Mouse (Mus musculus) mesoderm, embryonic 11.5 days (tissue): Measurements from ENCODE around the gene Ctf1.

ENCODE experiments used
- DNase-seq: peaks from one replicate; pipeline ENCODE4 v3.0.0-alpha.2; 2012; ENCODE audit warnings: low read depth, low spot score

Gene Ctf1

DNA sequence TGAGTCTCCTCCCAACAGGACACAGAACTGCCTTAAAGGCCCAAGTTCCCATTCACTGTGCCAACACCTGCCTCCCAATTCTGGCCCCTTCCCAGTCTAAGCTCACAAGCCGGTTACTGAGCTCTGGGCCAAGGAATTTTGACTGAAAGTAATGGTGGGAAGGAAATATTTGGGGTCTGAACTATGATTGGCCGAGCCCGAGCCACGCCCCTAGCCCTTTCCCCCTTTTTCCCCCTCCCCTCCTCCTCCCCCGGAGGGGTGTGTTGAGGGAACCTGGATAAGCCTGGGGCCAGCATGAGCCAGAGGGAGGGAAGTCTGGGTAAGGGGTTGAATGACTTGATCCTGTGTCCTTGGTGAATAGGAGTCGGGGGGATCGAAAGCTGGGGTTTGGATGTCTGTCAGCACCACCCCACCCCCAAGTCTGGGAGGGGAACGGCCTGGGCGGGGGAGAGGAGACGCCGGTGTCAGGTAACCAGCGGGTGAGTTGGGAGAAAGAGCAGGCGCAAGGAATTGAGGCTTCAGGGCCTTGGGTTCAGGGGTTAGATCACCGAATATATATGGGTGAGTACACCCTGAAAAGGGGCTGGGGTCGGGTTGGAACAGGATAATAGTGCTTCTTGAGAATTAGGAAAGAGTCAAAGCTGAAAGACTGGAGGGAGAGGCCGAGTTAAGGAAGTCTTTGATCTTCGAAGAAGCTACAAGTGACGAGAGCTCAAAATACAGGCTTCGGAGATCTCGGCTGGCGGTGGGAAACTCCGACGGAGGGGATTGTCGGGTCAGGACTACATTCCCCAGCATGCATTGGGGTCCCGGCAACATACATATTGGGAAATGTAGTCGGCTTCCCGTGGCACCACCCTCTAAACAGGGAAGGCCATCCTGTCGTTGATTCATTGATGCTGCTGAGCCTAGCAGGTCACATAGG lies at the start of gene Ctf1:
TSS of gene Ctf1 (plus strand) at position 276 of the 925 bp plus-strand sequence.
- peak; percentile 84 for DNase-seq

DNA sequence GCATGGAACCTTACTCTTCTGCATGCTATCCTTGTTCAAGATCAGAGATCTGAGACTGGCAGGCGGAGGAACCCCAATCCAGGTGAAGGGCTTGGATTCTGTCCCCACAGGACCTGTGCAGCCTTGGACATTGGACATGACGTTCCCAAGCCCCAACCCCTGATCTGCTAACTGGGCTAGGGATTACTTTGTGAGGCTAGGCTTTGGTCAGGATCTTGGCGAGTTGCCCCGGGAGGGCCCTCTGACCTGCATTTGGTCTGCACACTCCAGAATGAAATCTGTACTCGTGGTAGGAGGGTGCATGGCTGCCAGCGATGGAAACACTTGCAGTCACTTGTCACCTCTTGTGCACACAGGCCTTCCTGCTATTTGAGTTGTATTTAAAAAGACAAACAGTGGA lies 49.6 kb upstream of the Ctf1 start:
- DNase-seq, result no peak

DNA sequence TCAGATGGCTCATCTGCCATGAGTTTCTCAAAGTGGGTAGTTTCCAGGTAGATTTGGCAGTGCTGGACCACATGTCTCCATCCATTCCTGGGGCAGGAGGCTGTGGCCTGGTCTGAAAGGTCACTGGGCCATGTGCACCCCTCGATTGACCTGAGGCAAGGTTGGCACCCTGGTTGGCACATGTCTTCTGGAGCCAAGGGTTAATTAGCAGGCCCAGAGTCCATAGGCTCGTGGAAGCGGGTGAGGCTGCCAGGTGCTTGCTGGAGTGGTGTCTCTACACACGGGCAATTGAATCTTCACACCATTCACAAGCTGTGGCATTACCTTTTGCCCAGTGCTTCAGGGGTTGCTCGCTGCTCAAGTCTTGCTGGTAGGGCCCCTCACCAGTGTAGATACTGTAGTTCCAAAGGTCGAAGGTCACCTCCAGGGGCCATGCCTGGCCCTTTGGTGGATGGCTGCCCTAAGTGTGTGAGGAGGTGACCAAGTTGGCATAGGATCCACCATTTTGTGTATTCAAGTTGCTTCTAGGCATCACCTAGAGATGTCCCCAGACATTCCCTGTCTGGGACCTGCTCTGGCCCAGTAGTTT lies 46.4 kb upstream of the Ctf1 start:
- no peak for DNase-seq

DNA sequence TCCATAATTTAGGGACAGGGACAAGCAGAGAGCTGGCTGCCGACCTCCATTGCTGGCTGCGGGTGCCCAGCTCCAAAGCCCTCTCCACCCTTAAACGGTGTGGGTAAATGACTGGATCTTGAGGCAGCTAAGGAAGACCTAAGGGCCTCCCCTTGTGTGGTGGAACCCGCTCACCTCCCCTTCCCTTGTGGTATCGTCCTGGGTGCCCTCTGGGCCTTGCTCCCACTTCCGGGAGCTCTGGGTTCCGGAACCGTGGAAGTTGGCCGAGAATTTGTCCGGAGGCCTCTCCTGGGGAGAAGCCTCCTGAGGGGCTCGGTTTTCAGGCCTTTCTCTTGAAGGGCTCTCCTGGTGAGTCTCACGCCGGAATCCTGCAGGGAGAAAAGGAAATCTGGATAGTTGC lies 45.9 kb upstream of the Ctf1 start:
- DNase-seq, result no peak

DNA sequence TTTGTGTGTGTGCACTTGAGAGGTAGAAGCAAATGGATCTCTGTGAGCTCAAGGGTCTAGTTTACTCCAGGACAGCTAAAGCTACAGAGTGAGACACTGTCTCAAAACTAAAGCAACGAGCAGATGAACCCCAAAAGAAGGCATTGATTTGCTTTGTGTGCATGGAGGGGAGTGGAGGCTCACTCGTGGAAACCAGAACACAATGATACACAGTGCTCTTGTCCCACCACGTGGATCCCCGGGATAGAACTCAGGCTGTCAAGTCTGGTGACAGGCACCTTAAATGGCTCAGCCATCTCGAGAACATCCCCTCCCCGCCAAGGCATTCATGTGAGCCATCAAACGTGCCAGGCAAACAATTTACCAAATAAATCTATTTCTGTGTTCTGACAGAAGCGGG lies 45.4 kb upstream of the Ctf1 start:
- DNase-seq, result no peak

DNA sequence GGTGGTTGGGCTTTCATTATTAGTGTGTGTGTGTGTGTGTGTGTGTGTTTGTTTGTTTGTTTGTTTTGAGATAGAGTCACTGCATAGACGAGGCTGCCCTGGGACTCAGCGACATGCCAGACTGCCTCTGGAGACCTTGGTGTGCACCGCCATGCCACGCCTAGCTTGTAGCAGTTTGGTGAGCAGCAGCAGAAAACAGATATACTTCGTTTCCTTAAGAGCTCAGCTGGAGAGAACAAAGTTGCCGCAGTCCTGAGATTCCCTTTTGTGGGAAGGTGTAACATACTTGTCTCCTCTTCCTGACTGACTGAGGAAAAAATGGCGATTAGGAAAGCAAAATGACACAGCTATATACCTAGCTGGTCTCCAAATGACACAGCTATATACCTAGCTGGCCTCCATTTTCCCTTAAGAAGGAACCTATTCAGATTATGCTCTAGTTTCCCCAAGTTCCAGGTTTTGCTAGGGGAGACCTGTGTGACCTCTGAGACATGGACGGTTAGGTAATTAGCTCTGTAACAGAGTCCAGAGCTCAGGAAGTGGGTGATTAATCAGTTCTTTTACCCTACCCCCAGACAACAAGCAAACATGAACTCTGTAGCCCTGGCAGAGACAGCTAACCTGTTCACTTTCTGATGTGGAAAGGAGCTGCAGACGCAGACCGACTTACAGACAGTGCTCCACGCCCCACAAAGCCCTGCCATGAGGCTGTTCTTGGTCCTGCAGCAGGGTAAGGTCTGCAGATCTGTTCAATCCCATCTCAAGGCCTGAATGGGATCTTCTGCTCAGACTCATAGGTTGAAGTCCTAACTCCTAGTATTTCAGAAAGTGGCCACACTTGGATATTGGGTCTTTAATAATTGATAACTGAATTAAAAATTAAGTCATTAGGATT lies 40.4 kb upstream of the Ctf1 start:
- DNase-seq, result no peak

DNA sequence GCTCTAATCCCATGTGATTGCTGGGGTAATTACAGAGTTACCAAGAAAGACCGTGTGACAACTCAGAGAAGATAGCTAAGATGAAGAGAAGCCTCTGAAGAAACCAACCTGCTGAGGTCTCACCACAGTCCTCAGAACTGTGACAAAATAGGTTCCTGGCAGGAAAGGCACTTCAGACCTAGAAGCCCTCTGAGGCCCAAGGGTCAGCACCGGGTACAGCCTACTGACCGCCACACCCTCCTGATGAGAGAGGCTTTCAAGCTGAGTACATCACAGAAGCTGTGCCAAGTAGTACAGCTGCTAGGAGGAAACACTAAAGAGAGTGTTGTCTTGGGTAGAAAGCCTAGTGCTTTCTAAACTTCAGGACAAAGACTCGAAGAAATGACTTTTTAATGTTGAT lies 39.8 kb upstream of the Ctf1 start:
- no peak for DNase-seq

DNA sequence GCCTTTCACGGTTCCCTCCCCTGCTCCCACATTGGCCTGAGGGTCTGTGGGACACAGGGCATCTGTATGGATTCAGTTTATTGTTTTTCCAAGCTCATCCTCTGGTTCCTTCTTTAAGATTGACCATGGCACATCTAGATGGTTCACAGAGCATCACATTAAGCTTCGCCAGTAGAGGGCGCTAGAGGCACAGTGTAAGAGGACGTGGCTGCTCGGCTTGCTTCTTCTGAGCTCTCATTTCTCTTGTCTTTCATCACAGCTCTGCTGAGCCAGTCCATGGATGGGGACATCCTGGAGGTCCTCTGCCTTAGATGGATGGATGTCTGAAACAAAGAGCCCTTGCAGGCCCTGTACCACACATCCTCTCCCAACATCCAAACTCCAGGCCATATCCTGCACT lies 37.6 kb upstream of the Ctf1 start:
- peak; percentile 92 for DNase-seq

DNA sequence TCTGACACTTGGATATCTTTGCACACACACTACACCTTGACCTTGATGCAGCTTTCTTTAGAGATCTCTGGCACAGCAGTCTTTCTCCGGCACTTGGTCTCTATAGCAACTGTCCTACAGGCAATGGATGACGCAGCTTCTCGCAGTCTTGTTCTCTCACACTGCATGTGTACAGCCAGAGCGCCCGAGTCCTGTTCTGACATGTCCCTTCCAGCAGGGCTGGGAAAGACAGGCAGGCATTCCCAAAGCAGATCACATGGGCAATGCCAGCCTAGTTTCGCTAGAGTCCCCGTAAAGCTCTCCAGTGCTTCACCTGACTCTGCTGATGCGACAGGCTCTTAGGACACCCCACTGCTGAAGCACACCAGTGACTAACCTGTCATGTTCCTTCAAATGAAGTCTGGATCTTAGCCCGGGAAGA lies 37.1 kb upstream of the Ctf1 start:
- no peak for DNase-seq

DNA sequence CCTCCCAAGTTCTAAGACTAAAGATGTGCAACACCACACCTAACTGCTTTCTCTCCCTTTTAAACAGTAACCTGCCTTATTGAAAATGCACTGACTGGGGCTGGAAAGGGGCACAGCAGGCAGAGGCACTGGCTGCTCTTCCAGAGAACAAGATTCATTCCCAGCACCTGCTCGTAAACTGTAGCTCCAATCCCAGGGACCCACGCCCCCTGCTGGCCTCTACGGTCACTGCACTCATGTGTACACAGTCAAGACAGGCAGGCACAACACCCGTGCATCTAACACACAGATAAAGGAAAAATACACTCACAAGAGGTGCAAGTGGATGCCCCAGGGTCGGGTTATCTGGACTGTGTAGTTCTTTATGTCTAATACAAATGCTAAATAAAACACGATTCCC lies 35.5 kb upstream of the Ctf1 start:
- DNase-seq, result peak; percentile 57

DNA sequence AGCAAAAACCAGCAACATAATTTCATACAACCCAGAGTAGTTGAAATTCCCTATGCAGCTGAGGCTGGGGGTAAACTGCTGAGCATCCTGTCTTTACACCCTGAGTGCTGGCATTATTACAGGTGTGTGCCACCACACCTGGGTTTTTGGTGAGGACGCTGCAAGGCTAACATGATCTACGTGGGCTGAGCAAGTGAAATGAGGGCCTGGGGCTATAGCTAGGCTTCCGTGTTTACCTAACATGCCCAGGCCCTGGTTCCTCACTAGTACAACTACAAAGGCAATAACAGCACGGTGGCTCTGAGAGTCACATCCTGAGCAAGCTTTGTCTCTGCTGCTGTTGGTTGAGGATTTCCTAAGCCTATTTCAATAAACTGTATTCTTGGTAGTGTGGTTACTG lies 34.9 kb upstream of the Ctf1 start:
- no peak for DNase-seq

DNA sequence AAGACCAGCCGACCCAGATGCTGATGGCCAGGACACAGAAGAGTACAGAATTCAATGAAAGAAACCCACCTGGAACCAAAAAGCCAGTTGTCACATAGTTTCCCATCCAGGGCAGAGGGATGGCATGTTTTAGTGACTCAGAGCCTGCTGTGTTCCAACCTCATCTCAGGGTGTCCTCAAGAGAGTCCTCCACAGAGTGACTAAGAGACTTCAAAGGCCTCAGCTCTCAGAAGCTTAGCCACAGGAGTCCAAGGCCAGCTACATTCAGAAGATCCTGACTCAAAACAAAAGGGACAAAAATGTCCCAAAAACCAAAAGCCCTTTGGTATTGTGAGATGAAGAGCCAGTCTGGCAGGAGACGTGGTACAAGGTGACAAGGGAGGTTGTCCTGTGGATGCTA lies 33.7 kb upstream of the Ctf1 start:
- no peak for DNase-seq

DNA sequence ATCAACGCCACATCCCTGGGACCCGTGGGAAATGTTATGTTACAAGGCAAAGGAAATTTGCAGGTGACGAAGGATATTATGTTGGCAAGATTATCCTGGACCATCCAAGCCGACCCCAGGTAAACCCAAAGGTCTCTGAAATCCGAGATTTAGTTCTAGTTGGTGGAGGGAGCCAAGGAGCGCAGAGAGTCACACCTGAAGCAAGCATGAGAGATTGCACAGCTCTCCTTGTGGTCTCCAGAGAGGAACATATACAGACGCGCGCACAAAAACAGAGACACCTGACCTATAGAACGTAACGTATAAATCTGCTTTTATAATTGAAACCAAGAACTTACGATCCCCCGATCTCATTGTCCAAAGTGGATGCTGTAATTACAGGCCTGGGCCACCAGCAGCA lies 32.0 kb upstream of the Ctf1 start:
- no peak for DNase-seq

DNA sequence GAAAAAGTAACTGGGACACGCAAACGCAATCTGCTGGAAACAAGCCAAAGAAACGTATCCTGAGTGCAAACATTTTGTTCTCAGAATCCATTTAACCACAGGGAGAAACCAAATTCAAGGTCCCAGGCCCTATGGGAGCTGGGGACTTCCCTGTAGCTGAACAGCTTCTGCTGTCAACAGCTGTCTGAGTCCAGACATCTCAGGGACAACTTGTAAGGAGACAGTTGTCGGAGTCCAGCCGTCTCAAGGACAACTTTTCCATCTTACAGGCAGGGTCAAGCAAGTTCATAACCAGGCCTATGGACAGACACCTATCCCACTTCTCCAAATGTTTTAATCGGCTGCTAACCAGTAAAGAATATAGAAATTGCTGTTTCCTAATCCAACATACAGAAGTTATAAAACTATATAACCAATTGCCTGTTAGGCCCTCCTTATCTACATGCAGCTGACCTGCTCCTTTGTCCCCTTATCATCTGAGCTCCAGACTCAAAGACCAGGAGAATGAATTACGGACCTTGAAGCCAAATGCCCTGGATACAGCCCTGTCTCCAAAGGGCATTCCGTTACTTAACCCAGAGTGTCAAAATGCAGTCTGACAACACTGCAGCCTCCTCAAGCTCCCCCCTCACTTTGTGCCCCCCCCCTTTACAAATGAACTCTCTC lies 30.5 kb upstream of the Ctf1 start:
- no peak for DNase-seq

DNA sequence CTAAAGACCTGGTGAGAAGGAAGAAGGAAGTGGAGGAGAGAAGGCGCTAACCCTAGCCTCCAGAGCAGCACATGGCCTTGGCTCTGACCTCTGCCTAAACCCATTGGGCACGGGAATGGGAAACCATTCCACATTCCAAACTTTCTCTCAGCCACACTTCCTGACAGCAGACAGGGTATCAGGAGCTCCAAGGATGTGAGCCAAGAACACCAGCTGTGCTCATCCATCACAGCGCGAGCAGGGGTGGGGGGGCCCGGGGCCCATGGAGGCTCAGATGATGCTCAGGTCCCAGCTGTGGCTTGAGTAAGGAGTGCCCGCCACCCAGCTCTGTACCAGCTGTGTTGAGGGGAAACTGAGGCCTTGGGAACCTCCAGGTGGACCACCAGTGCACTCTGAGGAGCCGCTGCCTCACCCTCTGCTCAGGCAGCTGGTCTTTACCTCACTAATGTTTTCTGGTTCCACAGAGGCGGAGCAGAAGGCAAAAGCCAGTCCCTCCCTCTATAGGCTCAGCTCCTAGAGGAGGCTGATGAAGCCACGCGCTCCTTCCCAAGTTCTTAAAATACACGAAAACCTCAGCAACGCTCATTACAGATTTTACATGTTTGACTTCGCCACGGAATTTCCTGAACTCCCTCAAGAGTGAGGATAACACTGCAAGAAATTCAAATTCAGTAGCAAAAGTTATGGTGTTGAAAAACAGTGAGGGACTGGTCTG lies 27.1 kb upstream of the Ctf1 start:
- peak; percentile 49 for DNase-seq

DNA sequence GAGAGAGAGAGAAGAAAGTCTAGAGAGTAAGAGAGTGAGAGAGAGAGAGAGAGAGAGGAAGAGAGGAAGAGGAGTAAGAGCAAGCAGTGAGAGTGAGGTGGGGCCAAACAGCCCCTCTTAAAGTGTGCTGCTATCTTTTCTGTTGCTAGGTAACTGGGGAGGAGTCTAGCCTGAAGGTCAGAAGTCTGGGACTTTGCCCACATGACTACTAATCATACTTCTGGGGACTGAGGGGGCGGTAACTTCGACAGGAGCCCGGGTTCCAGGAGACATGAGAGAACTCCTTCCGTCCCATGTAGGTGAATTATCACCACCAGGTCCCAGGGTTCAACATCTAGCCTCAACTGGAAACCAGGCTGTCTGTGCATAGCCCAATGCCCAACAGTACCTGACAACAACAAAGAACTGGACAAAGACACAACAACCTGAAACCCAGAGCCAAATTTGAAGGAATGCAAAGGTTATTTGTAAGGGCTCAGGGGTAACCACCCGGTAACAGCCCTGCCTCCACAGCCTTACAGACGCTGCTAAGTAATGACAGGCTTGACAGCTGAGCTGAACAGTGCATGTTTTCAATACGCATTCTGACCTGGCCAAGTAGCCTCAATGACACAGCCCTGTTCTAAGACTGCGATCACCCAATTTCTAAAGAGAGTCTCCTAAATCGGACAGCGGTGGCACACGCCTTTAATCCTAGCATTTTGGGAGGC lies 25.6 kb upstream of the Ctf1 start:
- no peak for DNase-seq

DNA sequence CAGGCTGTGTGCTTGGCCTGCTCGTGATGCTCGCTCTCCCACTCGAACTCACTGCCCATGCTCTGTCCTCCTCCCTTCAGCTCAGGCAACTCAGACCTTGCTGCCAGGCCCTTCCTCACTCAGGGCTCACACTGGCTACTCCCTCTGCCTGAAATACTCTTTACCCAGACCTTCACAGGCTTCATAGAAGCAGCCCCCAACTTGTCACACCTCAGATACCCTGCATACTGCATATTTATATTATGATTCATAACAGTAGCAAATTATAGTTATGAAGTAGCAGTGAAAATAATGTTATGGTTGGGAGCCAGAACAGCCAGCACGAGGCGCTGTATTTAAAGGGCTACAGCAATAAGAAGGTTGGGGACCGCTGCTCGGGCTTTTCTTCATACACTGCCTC lies 23.6 kb upstream of the Ctf1 start:
- no peak for DNase-seq

DNA sequence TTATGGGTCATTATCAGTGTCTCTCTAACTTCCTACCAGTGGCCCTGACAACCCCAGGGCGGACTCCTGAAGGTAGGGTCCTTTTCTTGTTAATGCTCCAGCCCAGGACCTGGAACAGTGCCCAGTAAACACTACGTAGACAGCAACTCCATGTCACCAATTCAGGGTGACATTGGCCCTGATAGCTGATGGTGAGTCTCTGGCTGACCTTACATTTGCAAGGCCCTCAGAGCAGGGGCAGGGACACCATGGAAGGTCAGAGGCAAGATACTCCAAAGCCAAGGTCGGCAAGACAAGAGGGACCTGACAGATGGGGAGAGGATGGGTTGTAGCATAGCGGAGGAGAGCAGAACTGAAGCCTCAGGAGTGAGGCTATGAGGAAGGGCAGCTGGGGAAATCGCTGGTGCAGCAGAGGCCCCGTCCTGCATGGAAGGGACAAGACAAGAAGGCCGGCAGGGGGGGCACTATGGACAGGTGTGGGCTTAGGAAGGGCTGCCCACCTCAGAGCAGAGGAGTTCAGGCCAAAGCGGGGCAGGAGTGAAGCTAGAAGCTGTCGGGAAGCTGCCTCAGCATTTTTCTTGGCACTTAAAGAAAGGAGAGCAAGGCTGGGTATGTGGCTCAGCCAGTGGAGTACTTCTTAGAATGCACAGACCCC lies 22.8 kb upstream of the Ctf1 start:
- no peak for DNase-seq

DNA sequence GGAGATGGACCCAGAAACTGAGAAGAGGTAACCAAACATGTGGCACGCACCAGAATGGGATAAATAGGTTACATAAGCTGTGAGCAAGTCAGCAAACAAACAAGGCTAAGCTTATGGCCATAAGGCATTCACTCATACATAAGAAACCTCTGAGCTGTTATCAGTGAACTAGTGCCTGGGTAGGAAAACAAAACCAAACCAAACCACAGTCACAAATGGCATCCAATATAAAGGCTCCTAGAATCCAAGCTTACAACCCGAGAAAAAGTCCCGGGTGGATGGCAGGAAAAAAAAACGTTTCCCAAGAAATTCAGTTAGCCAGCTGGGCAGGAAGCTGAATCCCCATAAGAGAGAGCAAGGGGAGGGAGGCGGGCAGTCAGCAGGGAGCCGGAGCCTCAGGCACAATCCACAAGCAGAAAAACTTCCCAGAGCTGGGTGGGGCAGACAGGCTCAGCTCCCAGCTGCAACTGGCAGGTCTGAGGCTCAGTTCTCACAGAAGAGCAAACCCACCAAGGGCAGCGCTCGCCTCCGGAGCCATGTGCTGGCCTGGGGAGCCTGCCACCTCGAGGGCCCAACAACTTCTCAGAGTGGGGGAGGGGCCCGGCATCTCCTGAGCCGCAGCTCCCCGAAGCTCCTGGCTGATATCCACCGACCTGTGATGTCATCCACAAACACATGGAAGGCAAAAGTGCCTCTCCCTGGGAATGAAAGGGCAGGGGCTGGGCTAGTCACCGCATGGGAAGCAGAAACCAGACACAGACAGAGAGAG lies 21.1 kb upstream of the Ctf1 start:
- DNase-seq, result peak; percentile 70
